Mouse (Mus musculus): Measurements from ENCODE around the gene S1pr2. TPM values are rescaled to one million over a fixed set of nuclear protein-coding genes. Genes with fewer than 3 reads are reported as not detected.

S1pr2 gene
- 7.4 and 8.7 TPM in 2 replicates for polyA plus RNA-seq (2014; fragmentation: Nextera tagmentation; extraction: Ambion mirVana)

GRCm38 (mm10) chr9:20976216-20976960 is at the start of gene S1pr2:
TSS of gene S1pr2 (minus strand) at chr9:20976781.
- peaks cover 19% of the 10 kb centered on the region for H3K4me1 ChIP-seq (ENCODE audit: control insufficient read depth, insufficient read depth, low read length)
- H3K4me2 ChIP-seq (ENCODE audit: low read depth, low read length), result peak within 1 kb of the TSS; percentile 96
- peak within 1 kb of the TSS; percentile 76 for H3K9ac ChIP-seq (replicated peaks; ENCODE audit: low read depth, low read length)
- H3K36me3 ChIP-seq (ENCODE audit: control insufficient read depth, insufficient read depth, low read length), result no peaks in the 10 kb centered on the region
- peak; percentile 72 for ATAC-seq (ENCODE audit: low read depth)
- H3K27ac ChIP-seq (ENCODE audit: low read depth, low read length), result peak within 1 kb of the TSS; percentile 62
- 0% methylated on average over 41 of the region's 47 CpGs for WGBS
- H3K9me3 ChIP-seq (ENCODE audit: control insufficient read depth, low read length), result no peaks in the 10 kb centered on the region
- no peaks in the 10 kb centered on the region for H3K27me3 ChIP-seq (ENCODE audit: control insufficient read depth, insufficient read depth, low read length)
- peak within 1 kb of the TSS; percentile 71 for H3K4me3 ChIP-seq (ENCODE audit: low read depth, low read length)

GRCm38 (mm10) chr9:21025258-21025810 is 48.8 kb upstream of the S1pr2 start:
- H3K9me3 ChIP-seq (ENCODE audit: control insufficient read depth, low read length), result no peaks in the 10 kb centered on the region
- H3K4me1 ChIP-seq (ENCODE audit: control insufficient read depth, insufficient read depth, low read length), result 0 out of 2 replicates have a peak, but pooled peaks cover 3% of the 10 kb centered on the region
- peaks cover 18% of the 10 kb centered on the region for H3K27me3 ChIP-seq (ENCODE audit: control insufficient read depth, insufficient read depth, low read length)
- 66% methylated on average over 19 of the region's 19 CpGs for WGBS
- H3K36me3 ChIP-seq (ENCODE audit: control insufficient read depth, insufficient read depth, low read length), result no peaks in the 10 kb centered on the region
- H3K4me2 ChIP-seq (ENCODE audit: low read depth, low read length), result no peak overlapping the region
- no peak overlapping the region for H3K27ac ChIP-seq (ENCODE audit: low read depth, low read length)
- no peak overlapping the region for H3K9ac ChIP-seq (replicated peaks; ENCODE audit: low read depth, low read length)
- no peak overlapping the region for H3K4me3 ChIP-seq (ENCODE audit: low read depth, low read length)
- ATAC-seq (ENCODE audit: low read depth), result no peak

- no peak overlapping the region for H3K9ac ChIP-seq (replicated peaks; ENCODE audit: low read depth, low read length)
- H3K4me2 ChIP-seq (ENCODE audit: low read depth, low read length), result no peak overlapping the region
- no peak overlapping the region for H3K4me3 ChIP-seq (ENCODE audit: low read depth, low read length)
- H3K27ac ChIP-seq (ENCODE audit: low read depth, low read length), result no peak overlapping the region
- no peaks in the 10 kb centered on the region for H3K9me3 ChIP-seq (ENCODE audit: control insufficient read depth, low read length)
- H3K27me3 ChIP-seq (ENCODE audit: control insufficient read depth, insufficient read depth, low read length), result peaks cover 6% of the 10 kb centered on the region
- ATAC-seq (ENCODE audit: low read depth), result no peak
- 71% methylated on average over 1 of the region's 1 CpGs for WGBS
- no peaks in the 10 kb centered on the region for H3K4me1 ChIP-seq (ENCODE audit: control insufficient read depth, insufficient read depth, low read length)
- H3K36me3 ChIP-seq (ENCODE audit: control insufficient read depth, insufficient read depth, low read length), result no peaks in the 10 kb centered on the region
Observed at GRCm38 (mm10) chr9:21022726-21023125, 46.1 kb upstream of the S1pr2 start.

- H3K27ac ChIP-seq (ENCODE audit: low read depth, low read length), result no peak overlapping the region
- no peaks in the 10 kb centered on the region for H3K36me3 ChIP-seq (ENCODE audit: control insufficient read depth, insufficient read depth, low read length)
- no peaks in the 10 kb centered on the region for H3K4me1 ChIP-seq (ENCODE audit: control insufficient read depth, insufficient read depth, low read length)
- no peak for ATAC-seq (ENCODE audit: low read depth)
- H3K4me2 ChIP-seq (ENCODE audit: low read depth, low read length), result no peak overlapping the region
- H3K9me3 ChIP-seq (ENCODE audit: control insufficient read depth, low read length), result no peaks in the 10 kb centered on the region
- 65% methylated on average over 6 of the region's 6 CpGs for WGBS
- no peak overlapping the region for H3K4me3 ChIP-seq (ENCODE audit: low read depth, low read length)
- no peak overlapping the region for H3K9ac ChIP-seq (replicated peaks; ENCODE audit: low read depth, low read length)
- peaks cover 10% of the 10 kb centered on the region for H3K27me3 ChIP-seq (ENCODE audit: control insufficient read depth, insufficient read depth, low read length)
Observed at GRCm38 (mm10) chr9:21022288-21022687, 45.7 kb upstream of the S1pr2 start.

GRCm38 (mm10) chr9:21021363-21021762 is 44.8 kb upstream of the S1pr2 start:
- WGBS, result 81% methylated on average over 3 of the region's 3 CpGs
- H3K27me3 ChIP-seq (ENCODE audit: control insufficient read depth, insufficient read depth, low read length), result peaks cover 16% of the 10 kb centered on the region

GRCm38 (mm10) chr9:21018600-21018999 is 42.0 kb upstream of the S1pr2 start:
- no peak overlapping the region for H3K27ac ChIP-seq (ENCODE audit: low read depth, low read length)
- no peaks in the 10 kb centered on the region for H3K4me1 ChIP-seq (ENCODE audit: control insufficient read depth, insufficient read depth, low read length)
- no peak overlapping the region for H3K9ac ChIP-seq (replicated peaks; ENCODE audit: low read depth, low read length)
- no peak overlapping the region for H3K4me2 ChIP-seq (ENCODE audit: low read depth, low read length)
- H3K9me3 ChIP-seq (ENCODE audit: control insufficient read depth, low read length), result no peaks in the 10 kb centered on the region
- no peak for ATAC-seq (ENCODE audit: low read depth)
- H3K27me3 ChIP-seq (ENCODE audit: control insufficient read depth, insufficient read depth, low read length), result peaks cover 28% of the 10 kb centered on the region
- no peak overlapping the region for H3K4me3 ChIP-seq (ENCODE audit: low read depth, low read length)
- WGBS, result 62% methylated on average over 2 of the region's 2 CpGs
- no peaks in the 10 kb centered on the region for H3K36me3 ChIP-seq (ENCODE audit: control insufficient read depth, insufficient read depth, low read length)

More at GRCm38 (mm10) chr9:21021363-21021762, 44.8 kb upstream of the S1pr2 start:
- no peak for ATAC-seq (ENCODE audit: low read depth)
- no peak overlapping the region for H3K27ac ChIP-seq (ENCODE audit: low read depth, low read length)
- no peaks in the 10 kb centered on the region for H3K36me3 ChIP-seq (ENCODE audit: control insufficient read depth, insufficient read depth, low read length)
- H3K9me3 ChIP-seq (ENCODE audit: control insufficient read depth, low read length), result no peaks in the 10 kb centered on the region
- H3K4me3 ChIP-seq (ENCODE audit: low read depth, low read length), result no peak overlapping the region
- no peak overlapping the region for H3K9ac ChIP-seq (replicated peaks; ENCODE audit: low read depth, low read length)
- H3K4me1 ChIP-seq (ENCODE audit: control insufficient read depth, insufficient read depth, low read length), result no peaks in the 10 kb centered on the region
- no peak overlapping the region for H3K4me2 ChIP-seq (ENCODE audit: low read depth, low read length)

GRCm38 (mm10) chr9:21017177-21017575 is 40.6 kb upstream of the S1pr2 start:
- Histone ChIP-seq H3K27ac (ENCODE audit: low read depth, low read length) (no peak overlapping the region), H3K9me3 (ENCODE audit: control insufficient read depth, low read length) (no peaks in the 10 kb centered on the region), H3K27me3 (ENCODE audit: control insufficient read depth, insufficient read depth, low read length) (peaks cover 28% of the 10 kb centered on the region), H3K9ac (replicated peaks; ENCODE audit: low read depth, low read length) (no peak overlapping the region), H3K4me1 (ENCODE audit: control insufficient read depth, insufficient read depth, low read length) (no peaks in the 10 kb centered on the region), H3K4me2 (ENCODE audit: low read depth, low read length) (no peak overlapping the region), H3K36me3 (ENCODE audit: control insufficient read depth, insufficient read depth, low read length) (no peaks in the 10 kb centered on the region), H3K4me3 (ENCODE audit: low read depth, low read length) (no peak overlapping the region)
- ATAC-seq (ENCODE audit: low read depth), result no peak
- 31% methylated on average over 4 of the region's 4 CpGs for WGBS

- ATAC-seq (ENCODE audit: low read depth), result no peak
- Histone ChIP-seq H3K4me1 (ENCODE audit: control insufficient read depth, insufficient read depth, low read length) (no peaks in the 10 kb centered on the region), H3K36me3 (ENCODE audit: control insufficient read depth, insufficient read depth, low read length) (no peaks in the 10 kb centered on the region), H3K4me2 (ENCODE audit: low read depth, low read length) (no peak overlapping the region), H3K4me3 (ENCODE audit: low read depth, low read length) (no peak overlapping the region), H3K27ac (ENCODE audit: low read depth, low read length) (no peak overlapping the region), H3K9ac (replicated peaks; ENCODE audit: low read depth, low read length) (no peak overlapping the region), H3K9me3 (ENCODE audit: control insufficient read depth, low read length) (no peaks in the 10 kb centered on the region), H3K27me3 (ENCODE audit: control insufficient read depth, insufficient read depth, low read length) (peaks cover 28% of the 10 kb centered on the region)
- 8% methylated on average over 17 of the region's 17 CpGs for WGBS
Observed at GRCm38 (mm10) chr9:21016331-21017176, 40.0 kb upstream of the S1pr2 start.

Data from neural tube, embryonic 14.5 days (tissue).